Mouse (Mus musculus) mouse embryonic stem cell (cell line): ENCODE results near the gene Nav1.

Source experiments
- in situ Hi-C, 2 experiments: fragments of 300-500 bp; cut with MboI; formaldehyde crosslinking; loops; 1 replicate in 1 of 2; 3 replicates in 1 of 2; pipeline ENCODE4 v1.14.3; 2019 to 2020; ENCODE audit warnings: low sequenced_read_pairs in 2 of 2, low pct_unique_long_range_greater_than_20kb in 1 of 2, mixed read lengths in 1 of 2; ENCODE audit not compliant: unreplicated experiment in 1 of 2

Gene Nav1

GRCm38 (mm10) chr1:135535256-135535655 lies 71.8 kb downstream of the Nav1 start:
- in situ Hi-C loops = no loop called here

- in situ Hi-C loops = no loop called here
Observed at GRCm38 (mm10) chr1:135534782-135535181, 72.3 kb downstream of the Nav1 start.

- in situ Hi-C loops = no loop called here
Observed at GRCm38 (mm10) chr1:135534070-135534469, 73.0 kb downstream of the Nav1 start.

GRCm38 (mm10) chr1:135532383-135532782 lies 74.7 kb downstream of the Nav1 start:
- in situ Hi-C loops = no loop called here

- in situ Hi-C loops = no loop called here
Observed at GRCm38 (mm10) chr1:135531981-135532380, 75.1 kb downstream of the Nav1 start.

- in situ Hi-C loops = no loop called here
Observed at GRCm38 (mm10) chr1:135531081-135531480, 76.0 kb downstream of the Nav1 start.

GRCm38 (mm10) chr1:135524518-135524860 lies 82.6 kb downstream of the Nav1 start:
- in situ Hi-C loops = loop anchor here in 1 of 2 experiments (10.0 kb wide), 1 partner anchor 50 kb away; no protein-coding TSS in a partner anchor

- in situ Hi-C loops = loop anchor here in 1 of 2 experiments (10.0 kb wide), 1 partner anchor 49 kb away; no protein-coding TSS in a partner anchor
Observed at GRCm38 (mm10) chr1:135523780-135524517, 83.1 kb downstream of the Nav1 start.

- in situ Hi-C loops = loop anchor here in 1 of 2 experiments (10.0 kb wide), 1 partner anchor 49 kb away; no protein-coding TSS in a partner anchor
Observed at GRCm38 (mm10) chr1:135523344-135523743, 83.8 kb downstream of the Nav1 start.

- in situ Hi-C loops = loop anchor here in 1 of 2 experiments (10.0 kb wide), 1 partner anchor 46 kb away; no protein-coding TSS in a partner anchor
Observed at GRCm38 (mm10) chr1:135520550-135521168, 86.4 kb downstream of the Nav1 start.

GRCm38 (mm10) chr1:135518661-135519060 lies 88.4 kb downstream of the Nav1 start:
- in situ Hi-C loops = no loop called here

- in situ Hi-C loops = no loop called here
Observed at GRCm38 (mm10) chr1:135517469-135517868, 89.6 kb downstream of the Nav1 start.

GRCm38 (mm10) chr1:135516511-135517305 lies 90.4 kb downstream of the Nav1 start:
- in situ Hi-C loops = no loop called here

GRCm38 (mm10) chr1:135515633-135516238 lies 91.4 kb downstream of the Nav1 start:
- in situ Hi-C loops = no loop called here

GRCm38 (mm10) chr1:135514913-135515632 lies 92.0 kb downstream of the Nav1 start:
- in situ Hi-C loops = no loop called here

- in situ Hi-C loops = no loop called here
Observed at GRCm38 (mm10) chr1:135514046-135514445, 93.0 kb downstream of the Nav1 start.

- in situ Hi-C loops = no loop called here
Observed at GRCm38 (mm10) chr1:135513464-135513863, 93.6 kb downstream of the Nav1 start.

- in situ Hi-C loops = no loop called here
Observed at GRCm38 (mm10) chr1:135510346-135510977, 96.6 kb downstream of the Nav1 start.
